Mouse (Mus musculus): Measurements from ENCODE around the gene Utp4. TPM values are rescaled to one million over a fixed set of nuclear protein-coding genes. Genes with fewer than 3 reads are reported as not detected.
A peak's percentile ranks its signal among the peaks of the same experiment; 100 is the strongest.
"Not testable (repeated sequence)": the region's sequence is repeated elsewhere in the genome, so short reads cannot be mapped to it uniquely, and the experiment has no call there.

Gene Utp4
- 10 to 100 TPM; 20.2 to 23.0 (median 21.6) TPM for total RNA-seq (2022)

DNA sequence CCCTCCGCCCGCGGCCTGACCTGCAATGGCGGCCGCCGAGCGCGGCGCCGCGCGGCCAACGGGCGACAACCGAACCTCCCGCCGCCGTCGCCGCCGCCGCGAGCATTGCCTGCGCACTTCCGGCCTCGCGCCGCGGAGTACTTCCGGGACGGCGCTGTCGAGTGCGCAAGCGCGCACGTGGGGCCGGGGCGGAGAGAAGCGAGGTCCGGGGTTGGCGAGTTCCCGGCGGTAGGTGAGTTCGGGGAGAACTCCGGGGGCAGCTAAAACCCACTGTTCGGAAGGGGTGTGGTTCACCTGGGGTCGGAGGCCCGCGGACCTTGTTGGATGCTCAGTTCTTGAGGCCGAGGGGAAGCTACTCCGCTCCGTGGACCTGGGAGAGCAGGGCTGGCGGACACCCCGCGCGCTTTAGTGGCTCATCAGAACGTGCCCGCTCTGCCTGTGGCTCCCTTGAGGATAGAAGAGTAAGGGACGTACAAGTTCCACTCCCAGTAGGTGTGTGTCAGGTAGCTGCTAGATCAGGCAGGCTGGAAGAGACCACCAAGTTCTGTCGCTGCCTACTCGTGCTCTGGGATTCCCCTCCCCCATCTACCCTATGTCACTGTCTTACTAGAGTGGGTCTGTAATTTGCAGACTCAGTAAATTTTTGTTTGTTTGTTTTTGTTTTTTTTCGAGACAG lies at the start of gene Utp4:
TSS of gene Utp4 (plus strand) at position 156 of the 676 bp plus-strand sequence.
- DNase-seq (ENCODE audit: low spot score) = peak; percentile 81

DNA sequence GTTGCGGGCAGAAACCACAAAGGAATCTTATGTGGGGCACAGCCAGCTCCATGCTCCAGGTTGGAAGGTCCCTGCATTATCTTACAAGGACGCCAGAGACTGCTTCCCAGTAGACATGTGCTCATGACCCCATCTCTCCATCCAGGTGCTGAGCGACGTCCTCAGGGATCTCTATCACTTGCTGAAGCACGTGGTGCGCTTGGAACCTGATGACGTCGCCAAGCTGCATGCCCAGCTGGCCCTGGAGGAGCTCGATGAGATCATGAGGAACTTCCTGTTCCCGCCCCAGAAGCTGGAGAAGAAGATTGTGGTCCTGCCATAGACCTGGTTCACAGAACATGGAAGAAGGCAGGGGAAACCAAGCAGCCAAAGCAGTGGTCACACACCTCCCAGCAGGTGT lies 43.4 kb upstream of the Utp4 start:
- DNase-seq (ENCODE audit: low spot score) = no peak

DNA sequence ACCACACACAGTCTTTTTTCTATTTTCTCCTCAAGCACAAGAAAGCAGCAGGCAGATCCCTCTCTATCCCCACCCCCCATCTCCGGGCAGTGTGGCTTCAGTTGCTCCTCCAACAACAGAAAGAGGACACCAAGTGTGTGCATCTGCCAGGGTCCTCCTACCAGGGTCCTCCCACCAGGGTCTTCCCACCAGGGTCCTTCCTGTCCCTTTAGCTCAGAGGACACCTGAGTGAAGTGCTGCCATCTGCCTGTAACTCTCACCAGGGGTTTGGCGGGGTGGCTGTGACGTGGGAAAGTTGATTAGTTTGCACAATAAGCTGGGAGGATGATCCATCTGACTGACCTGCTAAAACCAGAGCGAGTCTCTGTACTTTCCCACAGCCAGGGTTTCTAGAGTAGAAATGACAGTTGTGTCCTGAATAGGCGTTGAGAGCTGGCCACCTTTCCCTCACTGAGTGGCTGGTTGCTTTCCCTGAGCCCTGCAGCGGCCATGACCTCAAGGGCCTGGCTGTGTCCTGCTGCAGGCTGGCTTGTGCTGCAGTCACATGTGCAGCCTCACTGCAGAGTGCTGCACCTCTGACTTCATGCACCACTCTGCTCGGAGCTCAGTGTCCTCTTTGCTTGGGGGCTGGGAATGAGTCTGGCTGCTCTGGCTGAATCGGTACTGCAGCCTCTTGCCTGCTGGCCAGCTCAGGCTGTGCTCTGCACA lies 38.7 kb upstream of the Utp4 start:
- no peak for DNase-seq (ENCODE audit: low spot score)

DNA sequence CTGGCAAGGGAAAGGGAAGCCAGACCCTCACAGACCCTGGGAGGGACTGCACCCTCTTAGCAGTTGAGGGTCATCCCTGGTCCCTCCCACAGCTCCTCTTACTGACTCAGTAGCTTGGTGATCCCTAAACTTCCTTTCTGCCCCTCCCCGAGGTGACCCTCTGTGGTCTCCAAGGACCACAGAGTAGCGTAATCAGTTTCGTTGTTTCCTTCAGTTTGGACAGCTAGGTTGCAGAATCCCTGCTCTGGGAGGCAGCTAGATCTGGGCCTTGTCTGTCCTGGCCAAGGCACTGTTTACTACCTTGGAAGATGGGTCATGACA lies 38.2 kb upstream of the Utp4 start:
- no peak for DNase-seq (ENCODE audit: low spot score)

DNA sequence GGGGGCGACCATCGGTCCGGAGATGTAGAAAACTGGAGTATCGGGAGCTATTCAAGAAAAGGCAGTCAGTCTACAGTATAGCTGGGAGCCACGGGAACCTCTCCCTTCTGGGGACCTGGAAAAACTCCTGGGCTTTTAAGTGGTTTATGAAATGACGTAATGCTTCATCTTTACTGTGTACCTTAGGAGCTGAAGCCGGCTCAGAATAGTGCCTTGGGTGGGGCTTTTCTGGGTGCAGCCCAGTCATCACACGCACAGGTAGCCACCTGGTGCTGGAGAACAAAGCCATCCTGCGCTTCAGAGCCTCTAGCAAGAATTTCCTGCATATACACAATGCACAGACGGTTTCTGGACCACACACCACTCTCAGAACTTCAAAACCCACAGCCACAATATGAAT lies 30.6 kb upstream of the Utp4 start:
- no peak for DNase-seq (ENCODE audit: low spot score)

DNA sequence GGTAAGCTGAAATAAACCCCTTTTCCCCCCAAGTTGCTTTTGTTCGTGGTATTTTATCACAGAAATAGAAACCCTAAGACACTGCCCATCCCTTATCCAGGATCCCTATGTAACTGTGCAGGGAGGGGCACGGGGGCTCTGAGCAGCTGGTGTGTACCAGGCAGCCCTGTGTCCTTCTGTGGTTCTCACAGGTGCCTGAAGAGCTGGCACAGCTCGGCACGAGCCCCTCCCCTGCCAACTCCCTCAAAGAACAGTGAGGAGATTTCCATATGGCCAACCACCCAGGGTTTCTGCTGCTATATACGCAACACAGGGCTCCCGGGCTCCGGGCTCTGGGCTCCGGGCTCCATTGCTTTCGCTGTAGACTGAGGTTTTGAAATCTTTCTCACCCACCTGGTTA lies 28.1 kb upstream of the Utp4 start:
- no peak for DNase-seq (ENCODE audit: low spot score)

DNA sequence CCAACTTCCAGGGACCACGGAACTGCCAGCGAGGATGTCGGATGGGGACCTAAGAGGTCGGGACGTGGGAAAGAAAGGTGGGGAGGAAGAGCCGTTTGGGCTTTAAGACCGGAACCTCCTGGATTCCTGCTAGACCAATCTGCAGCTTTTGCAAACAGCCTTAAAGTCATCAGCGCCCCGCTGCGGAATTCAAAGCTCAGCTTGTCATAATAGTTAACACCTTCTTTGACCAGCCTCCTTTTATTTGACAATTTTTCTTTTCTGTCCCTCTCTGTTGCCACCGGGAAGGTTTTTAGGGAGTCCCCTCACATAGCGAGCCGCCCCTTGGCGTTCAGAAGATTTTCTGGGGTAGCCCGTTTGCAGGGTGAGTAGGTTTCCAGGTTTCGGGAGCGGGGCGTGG lies 23.4 kb upstream of the Utp4 start, which contains the start of gene Has3:
TSS of gene Has3 (plus strand) at position 192 of the 400 bp plus-strand sequence.
- no peak for DNase-seq (ENCODE audit: low spot score)

DNA sequence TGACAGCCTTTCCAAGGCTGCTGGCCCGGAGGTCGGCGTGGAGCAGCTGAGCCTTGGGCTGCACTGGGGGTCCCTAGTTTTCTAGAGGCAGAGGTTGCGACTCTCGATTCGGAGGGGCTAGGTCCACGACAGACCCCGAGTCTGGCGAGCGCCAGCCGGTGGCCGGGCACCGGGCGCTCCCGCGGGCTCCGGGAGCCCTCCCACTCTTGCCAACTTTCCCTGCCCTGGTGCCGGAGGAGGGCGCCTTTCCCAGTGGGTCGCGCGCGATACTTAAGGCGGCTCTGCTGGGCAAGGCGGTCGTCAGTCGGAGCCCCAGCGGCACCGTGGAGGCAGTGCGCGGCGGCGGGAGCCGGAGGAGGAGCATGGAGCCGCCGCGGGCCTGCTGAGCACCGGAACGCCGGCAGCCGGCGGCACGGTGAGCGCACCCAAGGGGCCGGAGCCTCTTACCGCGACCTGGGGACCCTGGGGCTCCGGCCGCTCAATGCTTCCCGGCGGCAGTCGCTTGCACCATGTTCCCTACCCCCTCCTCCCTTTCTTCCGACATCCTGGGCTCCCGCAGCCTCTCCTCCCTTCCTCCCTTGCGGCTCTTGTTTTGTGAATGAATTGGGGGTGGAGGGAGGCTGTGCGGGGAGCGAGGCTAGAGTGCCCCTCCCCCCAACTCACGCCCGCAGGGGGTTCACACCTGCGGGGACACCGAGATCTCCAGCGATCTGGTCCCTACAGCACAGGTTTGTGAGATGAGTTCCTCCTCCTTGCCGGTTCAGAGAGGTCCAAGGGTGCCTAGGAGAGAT lies 22.7 kb upstream of the Utp4 start:
- peak; percentile 46 for DNase-seq (ENCODE audit: low spot score)

DNA sequence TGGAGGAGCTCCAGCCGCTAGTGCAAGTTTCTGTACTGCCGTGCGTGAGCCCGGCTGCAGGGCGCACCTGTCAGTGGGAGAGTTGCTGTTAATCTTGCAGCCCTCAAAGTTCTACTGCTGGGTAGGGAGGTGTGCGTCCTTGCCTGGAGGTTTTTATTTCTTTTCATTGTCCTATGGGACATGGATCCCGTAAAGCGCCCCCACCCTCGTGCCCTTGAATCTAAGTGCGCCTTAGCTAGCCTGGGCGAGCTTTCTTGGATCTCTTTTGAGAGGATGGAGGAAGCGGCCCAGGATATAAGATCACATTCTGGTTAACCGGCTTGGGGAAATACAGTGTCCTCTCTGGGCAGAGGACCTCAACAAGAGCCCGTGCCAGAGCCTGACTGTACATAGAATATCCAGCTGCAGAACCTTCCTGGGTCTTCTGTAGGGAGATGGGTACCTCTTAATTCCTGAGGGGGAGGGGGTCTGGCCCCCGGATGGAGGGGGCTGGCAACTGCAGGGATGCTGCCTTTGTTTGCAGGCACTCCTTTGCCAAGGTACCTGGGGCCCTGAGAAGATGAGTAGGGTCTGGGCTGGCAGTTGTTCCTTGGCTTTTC lies 22.0 kb upstream of the Utp4 start:
- no peak for DNase-seq (ENCODE audit: low spot score)

DNA sequence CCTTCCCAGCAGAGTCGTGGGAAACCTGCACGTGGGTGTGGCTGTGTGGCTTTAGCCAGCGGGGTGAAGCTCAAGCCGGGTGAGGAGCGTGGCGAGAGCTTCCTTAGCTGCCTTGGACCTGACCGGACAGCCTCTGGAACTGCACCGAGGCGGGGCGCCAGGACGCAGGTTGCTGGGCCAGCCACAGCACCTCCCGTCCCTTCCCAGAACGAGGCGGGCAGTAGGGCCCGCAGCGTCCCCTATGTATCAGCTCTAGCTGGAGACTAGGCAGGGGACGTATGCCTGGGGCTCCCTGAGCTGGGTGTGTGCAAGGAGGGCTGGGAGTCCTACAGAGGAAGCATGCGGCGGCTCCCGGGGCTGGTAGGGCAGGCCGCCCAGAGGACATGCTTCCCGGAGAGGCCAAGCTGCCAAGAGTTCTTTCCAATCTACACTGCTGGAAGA lies 21.5 kb upstream of the Utp4 start:
- DNase-seq (ENCODE audit: low spot score) = peak; percentile 72

DNA sequence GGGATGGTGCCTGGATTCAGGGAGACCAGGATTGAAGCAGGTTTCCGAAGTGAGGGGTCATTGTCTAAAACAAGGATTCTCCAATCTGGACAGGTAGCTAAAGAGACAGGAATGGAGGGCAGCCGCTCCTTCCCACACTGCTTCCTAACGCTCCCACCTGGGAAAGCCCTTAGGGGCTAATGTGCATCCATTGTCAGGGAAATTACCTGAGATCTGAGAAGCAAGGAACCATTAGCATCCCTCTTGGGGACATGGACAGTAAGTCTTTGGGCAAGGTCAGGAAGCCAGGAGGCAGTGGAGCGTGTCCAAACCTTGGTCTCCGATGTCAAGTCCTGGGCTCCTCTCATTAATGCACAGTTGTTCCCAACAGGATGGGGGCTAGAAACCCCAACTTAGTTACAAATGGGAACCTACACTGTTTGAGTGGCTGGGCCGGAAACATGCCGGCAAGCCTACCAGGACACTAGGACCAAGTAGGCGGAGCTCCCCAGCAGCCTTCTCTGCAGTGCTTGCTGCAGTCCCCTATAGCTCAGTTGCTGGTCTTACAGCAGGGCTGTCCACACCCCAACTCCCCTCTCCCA lies 20.9 kb upstream of the Utp4 start:
- DNase-seq (ENCODE audit: low spot score) = no peak

DNA sequence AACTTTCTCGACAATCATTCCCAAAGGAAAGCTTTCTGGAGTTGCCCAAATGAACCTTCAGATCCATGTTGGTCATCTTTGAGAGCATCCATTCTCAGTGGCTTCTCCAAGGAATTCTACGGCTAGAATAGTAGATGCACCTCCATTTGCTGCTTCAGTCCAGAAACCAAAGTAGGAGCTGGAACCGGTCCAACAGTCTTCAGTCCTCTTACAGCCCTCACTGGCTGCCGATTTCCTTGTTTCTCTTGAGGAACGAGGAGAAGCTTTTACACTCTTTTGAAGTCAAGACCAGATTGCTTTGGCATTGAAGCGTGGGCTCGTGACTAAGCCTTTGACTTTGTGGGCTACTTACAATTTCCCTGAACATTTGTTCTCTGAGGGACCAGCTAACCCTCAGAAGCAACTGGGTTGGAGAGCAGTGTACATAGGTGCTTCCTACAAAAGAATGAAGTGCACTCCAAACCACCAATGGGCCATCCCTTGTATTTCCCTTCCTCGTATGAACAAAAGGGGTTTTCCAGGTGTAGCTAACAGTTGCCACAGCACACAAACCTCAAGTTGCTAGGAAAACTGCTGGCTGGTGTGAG lies 13.2 kb upstream of the Utp4 start:
- no peak for DNase-seq (ENCODE audit: low spot score)

DNA sequence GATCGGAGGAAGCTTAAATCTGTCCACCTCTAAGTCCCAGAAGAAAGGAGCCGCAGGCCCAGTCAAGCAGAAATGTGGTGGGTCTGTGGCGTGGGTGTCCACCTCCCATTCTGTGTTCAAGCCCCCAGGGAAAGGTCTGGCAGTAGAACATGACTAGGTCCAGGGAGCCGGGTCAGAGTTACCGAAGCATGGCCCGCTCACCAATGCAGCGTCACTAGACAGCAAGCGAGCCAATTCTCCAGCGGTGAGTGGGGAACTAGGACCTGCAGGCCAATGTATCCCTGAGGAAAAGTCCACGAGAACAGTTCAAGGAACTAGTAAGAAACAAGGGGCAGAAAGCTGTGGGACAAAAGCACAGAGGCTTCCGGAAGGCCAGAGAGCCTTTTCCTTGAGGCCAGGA lies 9.3 kb upstream of the Utp4 start:
- DNase-seq (ENCODE audit: low spot score) = not testable (repeated sequence)

DNA sequence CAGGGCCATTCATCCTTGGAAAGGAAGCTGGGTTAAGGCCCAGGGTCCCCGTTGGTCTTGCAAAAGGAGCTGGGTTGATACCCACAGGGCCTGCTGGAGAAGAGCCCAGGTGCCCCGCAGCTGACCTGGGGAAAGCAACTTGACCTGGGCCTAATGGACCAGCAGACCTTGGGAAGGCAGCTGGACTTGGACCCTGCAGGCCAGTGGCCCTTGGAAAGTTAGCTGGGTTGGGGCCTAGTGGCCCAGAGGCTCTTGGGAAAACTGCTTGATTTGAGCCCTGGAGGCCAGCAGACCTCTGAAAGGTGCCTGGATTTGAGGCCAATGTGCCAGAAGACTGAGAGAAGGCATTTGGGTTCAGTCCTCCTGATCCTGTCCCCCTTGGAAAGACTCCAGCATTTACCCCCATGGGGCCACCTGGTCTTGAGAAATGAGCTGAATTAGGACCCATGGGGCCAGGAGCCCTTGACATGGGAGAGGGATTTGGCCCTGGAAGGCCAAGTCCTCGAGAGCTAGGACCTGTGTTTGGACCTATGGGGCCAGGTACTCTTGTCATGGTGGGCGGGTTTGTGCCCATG lies 8.5 kb upstream of the Utp4 start:
- not testable (repeated sequence) for DNase-seq (ENCODE audit: low spot score)

DNA sequence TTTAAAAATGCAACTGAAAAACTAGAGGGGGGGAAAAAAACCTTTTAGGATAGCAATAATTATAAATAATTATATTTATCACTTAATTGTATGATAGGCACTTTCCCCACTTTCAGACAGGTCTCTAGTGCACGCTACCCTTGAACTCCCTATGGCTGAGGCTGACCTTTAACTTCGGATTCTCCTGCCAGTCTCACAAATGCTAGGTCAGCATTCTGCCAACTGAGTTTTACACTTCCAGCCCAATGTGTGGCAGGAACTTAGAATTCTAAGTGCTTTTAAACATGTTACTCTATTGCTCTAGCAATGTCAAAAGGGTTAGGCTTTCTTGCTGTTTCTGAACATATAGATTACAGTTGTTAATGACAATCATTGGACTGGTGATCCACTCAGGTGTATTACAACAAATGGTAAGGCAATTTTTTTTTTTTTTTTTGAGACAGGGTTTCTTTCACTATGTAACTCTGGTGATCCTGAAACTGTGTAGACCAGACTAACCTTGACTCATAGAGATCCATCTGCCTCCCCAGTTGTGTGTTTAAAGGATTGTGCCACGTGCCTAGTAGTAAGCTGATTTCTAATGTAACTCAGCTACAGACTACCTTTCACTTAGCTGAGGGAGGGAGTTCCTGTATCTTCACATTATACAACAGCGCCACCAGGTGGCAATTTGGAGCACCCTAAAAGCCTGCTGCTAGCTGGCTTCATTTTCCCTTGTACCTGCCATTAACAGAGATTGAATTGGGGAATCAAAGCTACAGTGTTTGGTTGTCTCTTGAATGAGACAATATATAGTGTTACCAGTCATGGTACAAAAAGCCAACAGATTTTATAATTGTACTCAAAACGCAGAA lies 5.9 kb upstream of the Utp4 start:
- DNase-seq (ENCODE audit: low spot score) = peak; percentile 75

DNA sequence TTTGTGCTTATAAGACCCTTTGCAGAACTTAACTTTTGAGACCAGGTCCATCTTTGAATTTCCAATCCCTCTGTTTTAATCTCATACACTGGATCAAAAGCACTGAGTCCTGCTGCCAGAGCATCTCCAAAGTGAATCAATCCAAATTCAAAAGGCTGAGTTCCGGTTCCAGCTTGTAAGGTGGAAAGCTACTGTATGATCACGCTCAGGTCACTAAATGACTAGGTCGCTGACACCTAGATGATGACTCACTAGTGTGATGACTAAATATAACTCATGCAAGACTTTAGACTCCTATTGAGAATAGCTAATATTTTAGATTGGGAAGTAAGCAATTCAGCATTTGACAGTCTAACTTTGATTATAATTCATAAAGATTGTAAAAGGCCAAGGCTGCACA lies 4.6 kb upstream of the Utp4 start:
- no peak for DNase-seq (ENCODE audit: low spot score)

DNA sequence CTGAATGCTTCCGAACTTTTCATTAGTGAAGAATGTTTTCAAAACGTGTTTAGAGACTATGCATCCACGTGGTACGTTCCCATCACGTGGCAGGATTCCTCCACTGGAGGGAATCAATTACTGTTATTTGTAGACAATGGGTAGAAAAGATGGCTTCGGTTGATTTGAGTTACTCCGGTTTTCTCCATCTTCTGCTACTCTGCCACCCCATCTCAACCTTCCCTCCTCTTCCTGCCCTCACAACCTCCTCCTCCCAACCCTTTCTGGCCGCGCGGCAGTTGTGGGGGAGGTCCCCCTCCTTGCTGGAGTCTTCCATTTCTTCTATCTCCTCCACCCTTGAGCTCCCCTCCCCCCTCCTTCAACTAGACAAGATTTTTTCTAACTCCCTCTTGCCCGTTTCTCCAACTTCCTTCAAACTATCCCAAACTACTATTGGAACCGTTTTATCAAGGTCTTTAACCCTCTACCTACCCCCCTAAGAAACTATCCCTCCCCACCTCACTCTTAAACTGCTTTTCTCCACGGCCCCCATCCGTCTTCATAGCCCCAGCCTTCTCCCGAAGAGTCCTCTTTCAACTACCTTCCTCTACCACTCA lies 1.1 kb upstream of the Utp4 start:
- DNase-seq (ENCODE audit: low spot score) = no peak

DNA sequence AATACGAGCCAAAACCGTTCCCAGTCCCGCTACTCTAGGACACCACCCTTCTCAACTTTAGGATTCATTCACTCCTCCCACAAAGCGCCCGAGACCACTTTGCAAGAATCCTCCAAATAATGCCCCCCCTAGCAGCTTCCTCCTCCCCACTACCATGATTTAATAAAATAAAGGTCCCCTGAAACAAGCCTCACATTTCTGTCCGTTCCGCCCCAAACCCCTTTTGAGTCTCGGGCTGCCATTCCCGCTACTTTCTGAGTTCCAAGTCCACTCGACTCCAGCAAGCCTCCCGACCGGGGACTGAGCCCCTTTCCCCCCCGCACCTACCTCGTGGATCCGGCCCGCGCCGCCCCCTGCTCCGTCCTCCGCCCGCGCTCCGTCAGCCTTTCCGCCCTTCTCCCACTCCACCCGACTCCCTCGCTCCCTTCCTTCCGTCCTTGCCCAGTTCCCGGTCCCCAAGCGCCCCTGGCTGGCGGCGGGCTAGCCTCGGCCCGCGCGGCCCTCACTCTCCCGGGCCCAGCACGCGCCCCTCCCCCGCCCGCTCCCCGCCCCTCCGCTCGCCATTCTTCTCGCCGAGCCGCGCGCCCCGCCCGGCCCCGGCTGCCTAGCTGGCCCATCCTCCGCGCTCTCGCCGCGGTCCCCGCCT lies 507 bp upstream of the Utp4 start:
- DNase-seq (ENCODE audit: low spot score) = no peak

DNA sequence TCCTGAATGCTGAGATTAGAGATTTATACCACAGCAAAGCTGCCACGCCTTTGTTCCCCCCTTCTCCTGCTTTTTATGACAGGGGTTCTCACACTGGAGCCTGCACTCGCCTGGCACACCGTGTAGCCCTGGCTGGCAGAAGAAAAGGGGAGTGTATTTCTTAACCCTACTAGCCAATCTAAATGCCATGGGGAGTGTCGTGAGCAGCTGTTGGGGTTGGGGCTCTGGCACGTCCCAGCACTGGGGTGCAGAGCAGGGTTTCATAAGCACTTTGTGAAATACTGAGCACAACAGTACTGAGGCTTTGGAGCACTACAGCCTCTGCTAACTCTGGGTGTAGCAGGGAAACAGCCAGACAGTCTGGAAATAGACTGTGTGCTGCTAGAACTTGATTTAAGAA lies 6.0 kb downstream of the Utp4 start:
- no peak for DNase-seq (ENCODE audit: low spot score)

All from heart, adult 8-10 months (tissue).